Mouse (Mus musculus): ENCODE results near the gene Maco1.

Gene Maco1

DNA sequence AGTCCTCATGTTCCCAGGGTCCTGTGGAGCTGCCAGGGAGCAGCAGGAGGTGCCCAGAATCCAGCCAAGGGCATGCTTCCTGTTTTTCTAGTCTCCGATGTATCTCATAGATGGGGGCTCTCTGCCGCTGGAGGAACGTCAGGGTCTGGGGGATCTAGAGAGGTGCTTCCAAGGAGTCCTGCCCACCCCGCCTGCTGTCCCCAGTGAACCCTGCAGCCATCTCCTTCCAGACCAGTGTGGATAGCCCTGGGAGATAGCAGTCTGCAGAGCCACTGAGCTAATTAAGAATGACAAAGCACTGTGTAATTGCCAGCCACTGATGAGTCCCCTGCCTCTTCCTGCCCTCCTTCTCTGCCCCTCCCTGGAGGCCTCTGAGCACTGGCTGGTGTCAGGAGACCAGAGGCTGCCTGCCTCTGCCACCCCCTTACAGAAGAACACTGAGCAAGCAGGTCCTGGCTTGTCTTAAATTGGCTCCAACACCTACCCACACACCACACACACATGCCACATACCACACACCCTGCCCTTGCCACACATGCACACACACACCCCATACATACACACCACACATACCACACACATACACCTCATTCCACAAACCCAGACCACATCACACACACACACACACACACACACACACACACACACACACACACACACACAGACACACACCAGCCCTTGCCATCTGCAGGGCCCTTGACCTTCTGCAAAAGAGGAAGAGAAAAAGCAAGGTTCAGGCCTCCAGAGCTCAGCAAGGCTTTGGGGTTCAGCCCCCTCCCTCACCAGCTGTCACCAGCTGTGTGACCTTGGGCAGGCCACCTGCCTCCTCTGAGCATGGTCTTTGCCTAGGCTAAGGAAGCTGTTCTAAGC is 80.1 kb downstream of the Maco1 start:
- DNase-seq (ENCODE audit: low read depth, low spot score), result no peak

- no peak for DNase-seq (ENCODE audit: low read depth, low spot score)
Observed at GRCm38 (mm10) chr4:134769891-134770290, 83.3 kb downstream of the Maco1 start.

GRCm38 (mm10) chr4:134769081-134769811 is 83.9 kb downstream of the Maco1 start:
- DNase-seq (ENCODE audit: low read depth, low spot score), result no peak

- no peak for DNase-seq (ENCODE audit: low read depth, low spot score)
Observed at GRCm38 (mm10) chr4:134768226-134768888, 84.8 kb downstream of the Maco1 start.

- DNase-seq (ENCODE audit: low read depth, low spot score), result peak; percentile 53
Observed at GRCm38 (mm10) chr4:134767426-134768225, 85.5 kb downstream of the Maco1 start, which contains the start of gene Ldlrap1. Gene Ldlrap1, minus strand, starts transcription at chr4:134768024.

GRCm38 (mm10) chr4:134766904-134767425 is 86.2 kb downstream of the Maco1 start:
- no peak for DNase-seq (ENCODE audit: low read depth, low spot score)

- DNase-seq (ENCODE audit: low read depth, low spot score), result no peak
Observed at GRCm38 (mm10) chr4:134766277-134766676, 86.9 kb downstream of the Maco1 start.

DNA sequence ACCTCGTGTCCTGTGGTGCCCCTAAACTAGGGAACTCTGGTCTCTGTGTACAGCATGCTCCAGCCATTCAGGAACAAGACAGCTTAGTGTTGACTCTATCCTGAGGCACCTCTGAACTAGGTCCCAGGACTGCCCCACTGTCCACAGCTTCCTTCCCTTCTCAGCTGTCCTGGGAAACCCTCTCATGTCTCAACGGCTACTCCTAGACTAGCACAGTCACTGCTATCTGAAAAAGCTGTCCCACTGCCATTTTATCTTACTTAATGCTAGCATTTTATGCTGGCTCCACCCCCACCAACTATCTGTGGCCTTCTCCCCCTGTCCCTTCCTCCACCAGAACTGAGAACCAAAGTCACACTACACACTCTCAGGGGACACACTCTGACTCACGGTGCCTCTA is 88.8 kb downstream of the Maco1 start:
- no peak for DNase-seq (ENCODE audit: low read depth, low spot score)

DNA sequence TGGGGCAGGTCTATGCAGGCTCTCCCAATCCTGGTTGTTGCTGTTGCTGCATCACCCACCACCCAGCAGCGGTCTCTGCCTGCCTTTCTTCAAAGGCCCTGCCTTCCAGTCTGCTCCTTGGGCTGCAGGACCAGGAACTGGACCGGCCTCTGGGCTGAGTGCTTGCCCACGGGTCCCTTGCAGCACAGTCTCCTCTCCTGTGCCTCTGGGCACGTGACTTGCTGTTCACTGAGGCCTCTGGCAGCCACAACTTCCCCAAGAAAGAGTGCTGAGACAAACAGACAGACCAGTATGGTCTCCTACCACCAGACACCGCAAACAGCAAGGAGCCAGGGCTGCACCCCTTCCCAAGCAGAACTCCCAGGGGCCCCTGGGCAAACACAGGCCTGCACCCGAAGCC is 90.8 kb downstream of the Maco1 start:
- no peak for DNase-seq (ENCODE audit: low read depth, low spot score)

DNA sequence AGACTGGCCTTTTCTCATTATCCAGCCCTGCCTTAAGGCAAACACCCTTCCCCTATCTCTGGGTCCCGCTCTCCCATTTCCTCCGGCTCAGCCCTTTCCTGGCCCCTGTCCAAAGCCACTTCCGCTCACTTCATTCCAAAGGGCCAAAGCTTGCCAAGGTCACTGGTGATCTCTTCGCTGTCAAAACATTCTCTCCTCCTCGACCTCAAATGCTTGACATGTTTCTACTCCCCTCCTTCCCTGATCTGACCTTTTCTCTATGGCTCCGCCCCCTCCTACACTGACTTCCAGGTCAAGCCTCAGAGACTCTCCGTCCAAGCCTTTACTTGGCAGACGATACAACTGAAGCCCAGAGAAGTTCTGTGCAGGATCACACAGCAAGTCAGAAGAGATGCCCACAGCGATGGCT is 92.3 kb downstream of the Maco1 start:
- DNase-seq (ENCODE audit: low read depth, low spot score), result no peak

- DNase-seq (ENCODE audit: low read depth, low spot score), result no peak
Observed at GRCm38 (mm10) chr4:134760281-134760680, 92.9 kb downstream of the Maco1 start.

DNA sequence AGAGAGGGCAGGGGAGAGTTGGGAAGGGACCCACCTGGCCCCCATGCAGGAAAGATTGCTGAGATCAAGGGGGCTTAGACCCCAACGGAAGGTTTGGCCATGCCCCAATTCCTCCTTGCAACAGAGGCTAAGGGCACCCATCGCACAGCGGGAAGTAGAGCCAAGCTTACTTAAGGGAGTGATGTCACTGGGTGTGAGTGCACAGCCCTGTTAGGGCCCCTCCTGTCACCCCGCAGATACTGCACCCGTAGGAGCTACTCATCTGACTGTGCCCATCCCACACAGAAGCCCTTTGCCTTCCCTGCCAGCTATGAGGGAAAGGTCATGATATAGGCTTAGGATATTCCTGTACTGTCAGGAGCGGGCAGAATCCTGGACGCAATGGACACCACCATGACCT is 93.6 kb downstream of the Maco1 start:
- DNase-seq (ENCODE audit: low read depth, low spot score), result no peak

DNA sequence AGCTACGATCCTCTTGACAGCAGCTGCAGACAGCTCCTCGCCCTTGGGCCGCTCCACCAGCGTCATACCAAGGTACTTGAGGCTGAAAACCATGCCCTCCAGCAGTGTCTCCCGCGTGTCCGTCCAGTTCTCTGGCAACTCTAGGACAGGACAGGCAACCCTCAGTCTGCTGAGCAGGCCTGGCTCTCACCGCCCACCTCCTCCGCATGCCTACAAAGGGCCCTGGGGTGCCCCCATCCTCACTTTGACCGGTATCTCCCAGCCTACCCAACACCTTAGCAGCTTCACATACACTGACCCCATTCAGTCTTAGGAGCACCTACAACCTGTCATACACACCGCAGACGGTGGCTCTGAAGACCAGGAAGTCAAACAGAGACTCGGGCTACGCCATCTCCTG is 94.2 kb downstream of the Maco1 start:
- no peak for DNase-seq (ENCODE audit: low read depth, low spot score)

DNA sequence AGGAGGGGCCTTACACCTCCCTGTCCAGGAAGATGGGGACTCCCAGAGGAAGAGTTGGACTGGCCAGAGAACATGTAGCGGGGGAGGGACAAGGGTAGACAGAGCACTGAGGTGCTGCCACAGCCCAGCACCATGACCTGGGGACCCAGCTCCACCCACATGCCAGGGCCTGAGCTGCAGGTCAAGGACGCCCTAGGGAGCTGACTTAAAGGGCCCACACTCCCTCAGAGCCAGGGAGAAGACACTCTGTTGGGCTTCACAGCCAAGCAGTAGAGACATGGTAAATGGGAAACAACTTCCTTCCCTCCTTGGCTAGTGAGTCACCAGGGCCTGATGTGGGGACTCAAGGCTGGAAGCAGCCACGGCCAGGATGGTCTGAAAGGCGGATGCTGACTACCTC is 94.8 kb downstream of the Maco1 start:
- no peak for DNase-seq (ENCODE audit: low read depth, low spot score)

GRCm38 (mm10) chr4:134756953-134757352 is 96.2 kb downstream of the Maco1 start:
- DNase-seq (ENCODE audit: low read depth, low spot score), result no peak

GRCm38 (mm10) chr4:134754941-134755340 is 98.2 kb downstream of the Maco1 start:
- DNase-seq (ENCODE audit: low read depth, low spot score), result no peak

DNA sequence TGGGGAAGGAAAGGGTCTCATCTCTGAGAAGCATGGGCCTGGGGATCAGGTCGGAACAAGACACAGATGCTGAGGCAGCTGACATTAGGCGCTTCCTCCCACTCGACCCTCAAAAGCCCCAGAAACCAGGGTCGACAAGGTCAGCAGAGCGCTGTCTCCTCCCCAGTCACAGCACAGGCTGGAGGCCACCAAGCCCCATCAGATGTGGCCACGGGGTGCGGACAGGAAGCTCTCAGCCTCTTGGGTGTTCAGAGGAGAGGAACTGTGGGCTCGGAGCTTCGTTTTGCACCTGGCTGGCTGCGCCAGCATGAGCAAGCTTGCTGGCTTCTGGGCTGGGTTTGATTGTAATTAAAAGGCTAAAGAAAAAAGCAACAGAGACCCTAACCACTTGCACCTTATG is 98.8 kb downstream of the Maco1 start:
- no peak for DNase-seq (ENCODE audit: low read depth, low spot score)

DNA sequence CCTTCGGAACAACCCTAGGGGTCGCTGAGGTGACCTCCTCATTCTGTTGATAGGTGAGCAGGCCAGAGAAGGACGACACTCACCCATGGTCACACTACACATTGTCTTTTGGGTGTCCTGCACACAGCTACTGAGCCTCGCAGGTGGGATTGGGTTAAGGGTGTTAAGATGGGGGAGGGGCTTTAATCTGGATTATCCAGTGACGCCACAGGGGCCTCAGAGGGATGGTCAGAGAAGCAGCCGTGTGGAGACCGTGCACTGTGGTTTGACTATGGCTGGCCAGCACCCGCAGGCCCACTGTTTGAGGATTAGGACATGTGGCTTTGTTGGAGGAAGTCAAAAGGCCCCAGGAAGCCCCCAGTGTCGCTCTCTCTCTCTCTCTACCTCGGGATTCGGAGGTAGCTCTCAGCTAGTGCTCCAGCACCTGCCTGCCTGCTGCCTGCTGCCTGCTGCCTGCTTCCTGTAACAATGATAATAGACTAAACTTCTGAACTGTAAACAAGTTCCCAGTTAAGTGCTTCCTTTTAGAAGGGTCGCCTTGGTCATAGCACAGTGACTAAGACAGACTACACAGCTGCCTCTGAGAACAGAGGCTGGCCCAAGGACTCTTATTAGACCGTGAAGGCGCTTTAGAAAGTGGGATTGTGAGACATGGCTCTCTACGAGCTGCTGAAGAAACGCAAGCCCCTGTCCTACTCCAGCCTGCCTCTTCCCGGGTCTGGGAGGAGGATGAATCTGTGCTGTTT is 99.5 kb downstream of the Maco1 start:
- no peak for DNase-seq (ENCODE audit: low read depth, low spot score)

DNA sequence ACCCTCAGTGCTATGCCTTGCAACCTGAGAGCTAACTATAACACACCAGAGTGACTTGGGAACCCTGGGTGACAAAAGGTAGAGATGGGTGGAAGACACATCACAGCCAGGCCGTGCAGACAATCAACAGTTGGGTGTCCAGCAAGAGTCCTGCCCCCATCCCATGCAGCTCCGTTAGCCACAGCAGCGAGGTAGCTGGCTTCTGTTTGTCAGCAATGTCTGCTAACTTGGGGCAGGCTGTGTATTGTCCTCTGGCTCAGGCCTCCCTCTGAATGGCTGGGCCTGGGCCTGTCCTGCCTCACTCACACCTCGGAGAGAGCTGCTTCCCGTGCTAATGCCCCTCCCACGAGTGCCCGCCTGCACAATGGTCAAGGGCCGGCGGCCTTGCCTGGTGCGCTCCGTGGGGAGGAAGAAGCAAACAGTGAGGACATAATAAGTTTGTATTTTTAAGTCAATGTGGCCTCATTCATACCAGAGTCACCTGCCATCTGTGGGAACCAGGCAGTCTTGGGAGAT is 100.2 kb downstream of the Maco1 start:
- DNase-seq (ENCODE audit: low read depth, low spot score), result no peak
